Mouse (Mus musculus): Measurements from ENCODE around the gene Arfgap3. TPM values are rescaled to one million over a fixed set of nuclear protein-coding genes. Genes with fewer than 3 reads are reported as not detected.
"Not testable (repeated sequence)": the region's sequence is repeated elsewhere in the genome, so short reads cannot be mapped to it uniquely, and the experiment has no call there.

The Arfgap3 gene
- 44.2 and 51.1 TPM in 2 replicates for polyA plus RNA-seq (2016; fragmentation: Nextera tagmentation; extraction: Ambion mirVana)

DNA sequence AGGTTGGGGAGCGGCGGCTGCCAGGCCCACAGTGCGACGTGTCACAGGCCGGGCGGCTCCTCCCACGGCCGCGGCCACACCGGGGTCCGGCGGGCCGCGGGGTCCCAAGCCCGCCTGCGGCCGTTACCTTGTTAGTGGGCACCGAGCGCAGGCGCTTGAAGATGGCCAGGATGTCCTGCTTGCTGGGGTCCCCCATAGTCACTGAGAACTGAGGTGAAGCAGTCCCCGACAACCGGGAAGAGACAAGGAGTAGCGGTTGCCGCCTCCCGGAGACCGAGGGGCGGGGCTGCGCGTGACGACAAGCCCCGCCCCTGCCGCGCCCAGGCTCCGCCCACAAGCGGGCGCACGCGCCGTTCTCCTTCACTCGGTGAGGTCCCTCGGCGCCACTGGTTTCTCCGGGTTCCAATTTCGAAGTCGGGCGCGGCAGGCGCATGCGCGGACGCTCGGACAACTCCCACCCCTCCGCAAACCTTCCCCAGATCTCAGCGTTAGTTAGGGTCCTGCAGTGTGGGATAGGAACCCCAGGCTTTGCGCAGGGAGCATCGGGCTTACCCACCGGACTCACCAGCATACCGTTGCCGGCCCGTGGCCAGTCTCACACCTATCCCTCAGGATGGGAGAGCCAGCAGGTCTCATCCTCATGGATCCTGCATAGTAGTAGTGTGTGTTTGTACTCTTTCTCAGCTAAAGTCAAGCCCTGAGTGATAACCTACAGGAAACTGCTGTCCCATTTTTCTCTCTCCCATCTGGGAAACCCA, at the start of gene Arfgap3:
Arfgap3 (minus strand) TSS at position 294 of the 758 bp plus-strand sequence.
- Histone ChIP-seq H3K9ac (peak within 1 kb of the TSS; percentile 77), H3K27ac (peak within 1 kb of the TSS; percentile 61; the same call in 1 of the 2 replicates)
- ATAC-seq (ENCODE audit: low FRiP score) = peak; percentile 92

DNA sequence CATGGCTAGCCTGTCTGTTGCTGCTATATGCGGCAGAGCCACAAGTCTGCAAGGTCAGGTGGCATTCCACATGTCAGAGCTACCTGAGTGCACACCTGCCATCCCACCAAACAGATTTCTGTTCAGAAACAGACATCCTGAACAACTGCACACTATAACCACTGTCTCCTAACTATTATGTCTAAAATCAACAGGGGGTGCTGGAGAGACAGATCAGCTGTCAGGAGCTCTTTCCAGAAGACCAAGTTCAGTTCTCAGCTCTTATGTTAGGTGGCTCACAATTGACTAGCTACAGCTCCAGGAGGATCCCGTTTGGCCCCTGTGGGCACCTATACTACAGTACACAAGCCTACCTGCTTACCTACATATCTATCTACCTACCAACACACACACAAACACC, 42.7 kb upstream of the Arfgap3 start:
- 75% methylated on average over 2 of the region's 2 CpGs for WGBS
- Histone ChIP-seq H3K36me3 (peaks cover 15% of the 10 kb centered on the region; the same call in 1 of the 2 replicates), H3K4me1 (peaks cover 6% of the 10 kb centered on the region; the same call in 1 of the 2 replicates), H3K9ac (no peak overlapping the region), H3K4me2 (replicated peaks) (no peak overlapping the region), H3K27me3 (no peaks in the 10 kb centered on the region), H3K27ac (no peak overlapping the region), H3K9me3 (replicated peaks) (no peaks in the 10 kb centered on the region), H3K4me3 (no peak overlapping the region)
- ATAC-seq (ENCODE audit: low FRiP score) = no peak

More for the DNA sequence above, at the start of gene Arfgap3:
- Histone ChIP-seq H3K4me2 (replicated peaks) (peak within 1 kb of the TSS; percentile 69), H3K27me3 (no peaks in the 10 kb centered on the region), H3K36me3 (no peaks in the 10 kb centered on the region), H3K4me1 (peaks cover 11% of the 10 kb centered on the region), H3K9me3 (replicated peaks) (no peaks in the 10 kb centered on the region), H3K4me3 (peak within 1 kb of the TSS; percentile 73)
- WGBS = under 1% methylated on average over 58 of the region's 60 CpGs

DNA sequence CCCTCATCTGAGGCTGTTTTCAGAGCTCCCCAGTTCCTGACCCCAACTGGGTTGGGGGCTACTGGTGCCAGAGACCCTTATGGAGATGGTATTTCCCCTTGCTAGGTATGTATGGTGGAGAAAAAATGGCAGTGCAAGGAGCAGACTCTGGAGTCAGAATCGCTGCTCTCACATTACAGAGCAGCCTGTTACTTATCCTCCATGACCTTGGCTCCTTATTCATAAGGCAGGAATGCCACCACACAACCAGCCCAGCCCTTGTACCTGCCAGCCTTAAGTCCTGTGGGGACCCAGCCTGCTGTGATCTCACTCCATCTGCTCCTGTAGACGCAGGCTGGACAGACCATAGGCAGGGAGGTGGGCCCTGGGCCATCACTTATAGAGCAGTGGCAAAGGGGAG, 37.9 kb upstream of the Arfgap3 start:
- no peak for ATAC-seq (ENCODE audit: low FRiP score)
- Histone ChIP-seq H3K4me1 (no peaks in the 10 kb centered on the region), H3K4me3 (no peak overlapping the region), H3K27me3 (no peaks in the 10 kb centered on the region), H3K4me2 (replicated peaks) (no peak overlapping the region), H3K36me3 (peaks cover 46% of the 10 kb centered on the region), H3K9me3 (replicated peaks) (no peaks in the 10 kb centered on the region), H3K27ac (no peak overlapping the region), H3K9ac (no peak overlapping the region)
- WGBS = 91% methylated on average over 2 of the region's 2 CpGs

DNA sequence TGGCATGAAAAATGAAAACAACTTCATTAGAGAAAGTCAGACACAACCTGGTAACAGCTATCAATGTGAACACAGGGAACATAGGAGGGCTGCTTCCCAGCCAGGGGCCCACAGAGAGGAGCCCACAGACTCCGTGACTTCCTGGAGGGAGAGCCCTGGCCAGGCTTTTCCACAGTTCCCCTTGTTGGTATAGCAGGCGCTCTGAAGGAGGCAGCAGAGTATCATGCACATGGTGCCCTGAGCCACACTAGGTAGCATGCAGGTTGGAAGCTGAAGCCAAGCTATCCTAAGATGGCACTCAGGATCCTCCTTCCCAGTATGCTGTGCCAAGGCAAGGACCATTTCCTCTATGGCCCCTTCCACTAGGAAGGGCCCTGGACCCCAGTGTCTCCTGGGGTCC, 33.6 kb upstream of the Arfgap3 start:
- Histone ChIP-seq H3K4me2 (replicated peaks) (no peak overlapping the region), H3K4me1 (no peaks in the 10 kb centered on the region), H3K9me3 (replicated peaks) (no peaks in the 10 kb centered on the region), H3K36me3 (peaks cover 56% of the 10 kb centered on the region), H3K4me3 (no peak overlapping the region), H3K9ac (no peak overlapping the region), H3K27ac (no peak overlapping the region), H3K27me3 (no peaks in the 10 kb centered on the region)
- ATAC-seq (ENCODE audit: low FRiP score) = no peak
- 90% methylated on average over 2 of the region's 2 CpGs for WGBS

DNA sequence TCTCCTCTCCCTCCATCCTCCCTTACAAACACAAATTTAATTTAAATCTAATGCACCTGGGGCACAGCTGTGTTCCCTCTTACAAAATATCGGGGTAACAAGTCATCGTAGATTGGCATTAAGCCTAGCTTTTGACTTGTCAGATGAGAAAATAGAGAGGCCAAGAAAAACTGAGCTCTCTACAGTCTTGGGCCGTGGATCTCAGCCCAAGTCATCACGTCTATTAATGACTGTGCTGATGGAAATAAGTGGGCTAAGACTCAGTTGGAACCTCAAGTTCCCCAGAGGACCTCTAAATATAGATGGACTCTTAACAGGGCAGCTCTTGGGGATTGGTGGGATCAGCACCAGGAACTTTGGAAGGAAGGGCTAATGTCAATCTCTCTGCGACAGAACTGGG, 33.1 kb upstream of the Arfgap3 start:
- Histone ChIP-seq H3K4me1 (no peaks in the 10 kb centered on the region), H3K4me2 (replicated peaks) (no peak overlapping the region), H3K9me3 (replicated peaks) (no peaks in the 10 kb centered on the region), H3K36me3 (peaks cover 56% of the 10 kb centered on the region), H3K27ac (no peak overlapping the region), H3K9ac (no peak overlapping the region), H3K27me3 (no peaks in the 10 kb centered on the region), H3K4me3 (no peak overlapping the region)
- ATAC-seq (ENCODE audit: low FRiP score) = no peak
- WGBS = 96% methylated on average over 5 of the region's 5 CpGs

DNA sequence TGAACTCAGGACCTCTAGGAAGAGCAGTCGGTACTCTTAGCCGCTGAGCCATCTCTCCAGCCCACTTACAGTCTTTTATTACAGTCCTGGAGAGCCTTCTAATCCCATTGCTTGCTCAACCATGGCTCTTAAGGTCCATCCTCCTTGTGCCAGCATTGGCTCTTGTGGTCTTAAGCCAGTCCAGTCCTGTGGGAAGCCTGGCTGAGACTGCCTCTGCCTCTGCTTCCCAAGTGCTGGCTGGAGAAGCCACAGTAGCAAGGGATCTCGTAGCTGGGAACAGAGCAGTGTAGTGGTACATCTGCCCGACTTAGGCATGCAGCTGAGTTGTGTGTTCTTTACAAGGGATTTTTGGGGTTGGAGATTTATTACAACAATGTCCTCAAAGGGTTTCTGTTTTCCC, 32.4 kb upstream of the Arfgap3 start:
- no peak overlapping the region for H3K4me3 ChIP-seq
- H3K4me1 ChIP-seq = no peaks in the 10 kb centered on the region
- no peaks in the 10 kb centered on the region for H3K27me3 ChIP-seq
- H3K9ac ChIP-seq = no peak overlapping the region
- ATAC-seq (ENCODE audit: low FRiP score) = no peak
- H3K9me3 ChIP-seq (replicated peaks) = no peaks in the 10 kb centered on the region
- H3K27ac ChIP-seq = no peak overlapping the region
- no peak overlapping the region for H3K4me2 ChIP-seq (replicated peaks)
- 89% methylated on average over 4 of the region's 4 CpGs for WGBS
- peaks cover 52% of the 10 kb centered on the region for H3K36me3 ChIP-seq

DNA sequence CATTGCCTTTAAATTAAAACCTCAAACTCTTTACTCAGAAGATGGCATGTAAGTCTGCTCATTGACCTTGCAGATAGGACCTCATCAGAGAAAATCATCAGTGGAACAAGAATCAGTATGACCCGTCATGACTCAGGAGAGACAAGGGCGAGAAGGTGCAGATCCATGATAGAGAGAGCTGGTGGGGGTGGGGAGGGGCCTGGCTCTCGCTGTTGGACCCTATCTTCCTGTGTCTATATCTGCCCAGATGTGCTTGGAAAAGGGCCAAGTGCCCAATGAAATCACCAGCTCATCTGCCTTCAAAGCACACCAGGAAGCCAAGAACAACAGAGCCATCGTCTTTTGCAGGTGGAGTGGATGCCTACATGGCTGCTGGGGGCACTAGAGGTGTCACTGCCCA, 27.1 kb upstream of the Arfgap3 start:
- Histone ChIP-seq H3K9me3 (replicated peaks) (no peaks in the 10 kb centered on the region), H3K27me3 (no peaks in the 10 kb centered on the region), H3K4me3 (no peak overlapping the region), H3K9ac (no peak overlapping the region), H3K27ac (no peak overlapping the region), H3K4me1 (no peaks in the 10 kb centered on the region), H3K4me2 (replicated peaks) (no peak overlapping the region), H3K36me3 (peaks cover 17% of the 10 kb centered on the region; the same call in 1 of the 2 replicates)
- no peak for ATAC-seq (ENCODE audit: low FRiP score)
- WGBS = 89% methylated on average over 4 of the region's 4 CpGs

DNA sequence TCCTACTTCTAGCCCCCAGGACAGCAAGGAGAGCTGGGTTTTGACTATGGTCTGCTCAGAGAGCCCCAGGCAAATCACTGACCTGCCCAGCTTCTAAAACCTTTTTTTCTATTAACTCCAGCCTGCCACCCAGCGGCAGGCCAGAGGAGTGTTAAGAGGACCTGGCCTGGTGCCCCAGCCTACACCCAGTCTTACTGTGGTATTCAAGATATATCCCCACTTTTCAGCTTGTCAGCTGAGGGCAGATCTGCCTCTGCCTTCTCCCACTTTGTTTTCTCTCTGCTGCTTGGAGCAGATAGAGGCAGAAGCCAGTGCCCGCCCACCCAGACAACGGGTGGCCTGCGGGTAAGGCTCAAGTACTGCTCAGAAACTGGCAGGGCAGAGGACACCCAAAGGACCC, 25.1 kb upstream of the Arfgap3 start:
- Histone ChIP-seq H3K9me3 (replicated peaks) (no peaks in the 10 kb centered on the region), H3K27me3 (no peaks in the 10 kb centered on the region), H3K9ac (no peak overlapping the region), H3K4me3 (no peak overlapping the region), H3K4me2 (replicated peaks) (no peak overlapping the region), H3K27ac (no peak overlapping the region), H3K4me1 (no peaks in the 10 kb centered on the region), H3K36me3 (peaks cover 13% of the 10 kb centered on the region; the same call in 1 of the 2 replicates)
- no peak for ATAC-seq (ENCODE audit: low FRiP score)
- WGBS = 64% methylated on average over 4 of the region's 4 CpGs

DNA sequence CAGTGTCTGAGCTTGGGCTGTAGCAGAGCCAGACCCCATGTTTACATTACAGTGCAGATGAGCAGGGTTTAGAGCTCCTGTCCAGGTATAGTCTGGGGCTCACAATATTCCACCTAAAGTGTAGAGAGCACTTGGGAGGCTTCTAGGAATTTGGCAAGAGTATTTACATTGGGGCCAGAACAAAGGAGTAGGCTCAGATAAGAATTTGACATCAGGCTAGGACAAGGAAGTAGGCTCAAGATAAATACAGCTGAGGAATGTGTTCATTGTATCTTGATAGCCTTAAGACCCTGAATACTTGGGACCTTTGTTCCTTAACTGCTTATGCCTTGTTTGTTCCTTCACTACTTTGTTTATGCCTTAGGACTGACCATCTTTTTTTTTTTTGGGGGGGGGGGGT, 24.0 kb upstream of the Arfgap3 start:
- no peak overlapping the region for H3K4me2 ChIP-seq (replicated peaks)
- H3K4me1 ChIP-seq = no peaks in the 10 kb centered on the region
- H3K9ac ChIP-seq = no peak overlapping the region
- H3K27me3 ChIP-seq = no peaks in the 10 kb centered on the region
- no peak overlapping the region for H3K27ac ChIP-seq
- peaks cover 11% of the 10 kb centered on the region; the same call in 1 of the 2 replicates for H3K36me3 ChIP-seq
- no peaks in the 10 kb centered on the region for H3K9me3 ChIP-seq (replicated peaks)
- ATAC-seq (ENCODE audit: low FRiP score) = no peak
- H3K4me3 ChIP-seq = no peak overlapping the region

DNA sequence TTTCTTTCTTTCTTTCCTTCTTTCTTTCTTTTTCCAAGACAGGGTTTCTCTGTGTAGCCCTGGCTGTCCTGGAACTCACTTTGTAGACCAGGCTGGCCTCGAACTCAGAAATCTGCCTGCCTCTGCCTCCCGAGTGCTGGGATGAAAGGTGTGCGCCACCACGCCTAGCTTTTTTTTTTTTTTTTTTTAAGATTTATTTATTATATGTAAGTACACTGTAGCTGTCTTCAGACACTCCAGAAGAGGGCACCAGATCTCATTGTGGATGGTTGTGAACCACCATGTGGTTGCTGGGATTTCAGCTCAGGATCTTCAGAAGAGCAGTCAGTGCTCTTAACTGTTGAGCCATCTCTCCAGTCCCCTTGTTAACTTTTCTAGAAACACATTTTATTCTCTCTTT, 18.7 kb upstream of the Arfgap3 start:
- ATAC-seq (ENCODE audit: low FRiP score); H3K9me3 ChIP-seq (replicated peaks); H3K4me3 ChIP-seq; H3K9ac ChIP-seq; H3K27ac ChIP-seq; H3K36me3 ChIP-seq; H3K4me2 ChIP-seq (replicated peaks); H3K4me1 ChIP-seq: not testable (repeated sequence)
- H3K27me3 ChIP-seq = peaks cover 11% of the 10 kb centered on the region
- WGBS = 93% methylated on average over 4 of the region's 4 CpGs

DNA sequence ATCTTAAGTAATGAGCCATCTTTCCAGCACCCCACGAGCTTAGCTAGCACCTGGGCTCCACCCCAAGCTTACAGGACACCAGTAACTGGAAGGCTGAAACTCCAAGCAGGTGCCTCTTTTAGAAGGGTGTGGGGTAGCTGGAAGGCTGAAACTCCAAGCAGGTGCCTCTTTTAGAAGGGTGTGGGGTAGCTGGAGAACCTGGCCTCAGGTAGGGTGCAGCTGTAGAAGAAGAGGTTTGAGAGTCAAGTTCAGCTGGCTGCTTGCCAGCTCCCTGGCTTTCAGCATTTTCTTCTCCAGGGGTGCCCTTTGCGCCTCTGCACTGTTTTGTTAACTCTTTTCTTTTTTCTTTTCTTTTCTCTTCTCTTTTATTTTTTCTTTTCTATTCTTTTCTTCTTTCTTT, 18.2 kb upstream of the Arfgap3 start:
- Histone ChIP-seq H3K4me2 (replicated peaks) (no peak overlapping the region), H3K36me3 (no peaks in the 10 kb centered on the region), H3K9me3 (replicated peaks) (0 out of 2 replicates have a peak, but pooled peaks cover 3% of the 10 kb centered on the region), H3K27me3 (peaks cover 11% of the 10 kb centered on the region), H3K4me3 (no peak overlapping the region), H3K27ac (no peak overlapping the region), H3K9ac (no peak overlapping the region), H3K4me1 (0 out of 2 replicates have a peak, but pooled peaks cover 5% of the 10 kb centered on the region)
- ATAC-seq (ENCODE audit: low FRiP score) = no peak
- 90% methylated on average over 2 of the region's 2 CpGs for WGBS

DNA sequence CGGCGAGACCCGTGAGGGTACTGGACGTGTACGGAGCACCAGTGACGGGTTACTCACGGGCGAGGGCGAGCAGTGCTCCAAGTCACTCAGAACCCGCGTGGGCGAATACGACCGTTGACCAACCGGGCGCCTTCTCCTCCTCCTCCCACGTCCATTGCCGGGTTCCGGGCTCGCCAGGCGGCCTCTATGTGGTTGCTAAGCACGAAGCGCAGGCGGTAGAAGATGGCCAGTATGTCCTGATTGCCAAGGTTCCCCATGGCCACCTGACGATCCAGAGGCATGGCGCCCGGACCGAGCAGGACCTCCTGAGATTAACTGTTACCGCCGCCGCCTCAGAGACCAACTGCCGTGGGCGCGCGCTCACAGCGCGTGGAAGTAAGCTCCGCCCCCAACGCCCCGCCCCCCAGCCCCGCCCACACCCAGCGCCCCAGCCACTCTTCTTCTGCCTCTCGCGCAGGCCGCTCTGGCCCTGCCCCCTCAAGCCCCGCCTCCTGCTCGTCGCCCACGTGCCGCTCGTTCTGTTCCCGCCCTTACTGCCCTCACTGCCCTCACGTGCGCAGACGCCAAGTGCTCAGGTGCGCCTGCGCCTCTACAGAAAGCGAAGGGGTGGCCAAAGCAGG, 17.0 kb upstream of the Arfgap3 start:
- H3K9me3 ChIP-seq (replicated peaks) = 0 out of 2 replicates have a peak, but pooled peaks cover 3% of the 10 kb centered on the region
- H3K4me2 ChIP-seq (replicated peaks) = peak overlapping the region; percentile 57
- H3K36me3 ChIP-seq = no peaks in the 10 kb centered on the region
- ATAC-seq (ENCODE audit: low FRiP score) = peak; percentile 29; the same call in 1 of the 2 replicates
- H3K9ac ChIP-seq = 0 out of 2 replicates have a peak overlapping the region, but pooled peaks have one; percentile 23
- WGBS = 28% methylated on average over 58 of the region's 58 CpGs
- H3K4me3 ChIP-seq = peak overlapping the region; percentile 32
- H3K4me1 ChIP-seq = 0 out of 2 replicates have a peak, but pooled peaks cover 5% of the 10 kb centered on the region
- no peak overlapping the region for H3K27ac ChIP-seq
- peaks cover 11% of the 10 kb centered on the region for H3K27me3 ChIP-seq
